Comparison of ENCODE assay signal across 9 mouse cellular contexts in the genomic region with DNA sequence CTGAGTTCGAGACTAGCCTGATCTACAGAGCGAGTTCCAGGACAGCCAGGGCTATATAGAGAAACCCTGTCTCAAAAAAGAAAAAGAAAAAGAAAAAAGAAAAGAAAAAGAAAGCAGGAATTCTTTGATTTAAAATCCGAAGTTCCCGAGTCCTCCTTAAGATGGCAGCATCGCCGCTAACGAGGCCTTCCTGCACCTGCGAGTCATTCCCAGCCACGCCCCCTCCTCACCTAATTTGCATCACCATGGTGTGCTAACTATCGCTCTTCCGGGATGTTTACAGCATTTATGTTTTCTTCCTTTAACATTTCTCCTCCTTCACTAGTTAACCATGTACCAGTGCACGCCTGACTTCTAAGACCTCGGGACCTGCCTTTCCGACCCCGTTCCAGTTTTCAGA. TPM values are rescaled to one million over a fixed set of nuclear protein-coding genes. Genes with fewer than 3 reads are reported as not detected.
DNase-seq lines count a peak whose midpoint lies in the region; ATAC-seq lines count a peak whose summit lies in the region.
"Had no signal": no experiment of that assay in that cellular context is flagged by ENCODE, and none has a peak within 500 bp of the region (broad histone marks: within the 10 kb centered on the region; RNA-seq: fewer than 3 reads in every experiment).

No protein-coding gene starts in this region.

- H3K9me3 ChIP-seq in neural tube, embryonic 11.5 days (ENCODE audit: control insufficient read depth, low read length), result no peaks in the 10 kb centered on the region
- no peaks in the 10 kb centered on the region for H3K9me3 ChIP-seq in forebrain, embryonic 15.5 days
- no peaks in the 10 kb centered on the region for H3K9me3 ChIP-seq in limb, embryonic 10.5 days (replicated peaks)
- H3K9me3 ChIP-seq in heart, embryonic 10.5 days, result no peaks in the 10 kb centered on the region
- H3K9me3 ChIP-seq: embryonic facial prominence, embryonic 12.5 days; liver, embryonic 13.5 days had no signal

- ATAC-seq in neural tube, embryonic 11.5 days (ENCODE audit: insufficient read depth, low FRiP score, low TSS enrichment), result no peak
- ATAC-seq in forebrain, embryonic 15.5 days (replicated peaks), result peak; percentile 63; the same call in 1 of the 2 replicates

- DNase-seq in neural tube, embryonic 11.5 days (ENCODE audit: low spot score), result peak; percentile 26
- no peak for DNase-seq in neural tube, embryonic 10.5 days (ENCODE audit: extremely low spot score, low spot score)
- DNase-seq in R1 (ENCODE audit: low read depth, low spot score), result peak; percentile 94
- DNase-seq in limb, embryonic 10.5 days (ENCODE audit: low spot score), result peak; percentile 54
- peak; percentile 45 for DNase-seq in retina, postnatal 1 day
- DNase-seq in heart, embryonic 10.5 days (ENCODE audit: low spot score), result no peak
- DNase-seq: liver, embryonic 13.5 days had no signal

- no peak overlapping the region for H3K4me2 ChIP-seq in neural tube, embryonic 11.5 days (ENCODE audit: low read depth)
- peak overlapping the region; percentile 17; the same call in 1 of the 2 replicates for H3K4me2 ChIP-seq in forebrain, embryonic 15.5 days (replicated peaks)
- H3K4me2 ChIP-seq: embryonic facial prominence, embryonic 12.5 days; liver, embryonic 13.5 days had no signal

- peaks cover 2% of the 10 kb centered on the region for H3K36me3 ChIP-seq in neural tube, embryonic 11.5 days (ENCODE audit: control insufficient read depth, insufficient read depth, low read length)
- H3K36me3 ChIP-seq in forebrain, embryonic 15.5 days, result peaks cover 24% of the 10 kb centered on the region
- H3K36me3 ChIP-seq in limb, embryonic 10.5 days, result peaks cover 69% of the 10 kb centered on the region
- H3K36me3 ChIP-seq in heart, embryonic 10.5 days, result peaks cover 68% of the 10 kb centered on the region

- no peak overlapping the region for H3K4me3 ChIP-seq in neural tube, embryonic 11.5 days (ENCODE audit: low read depth, low read length)
- H3K4me3 ChIP-seq in forebrain, embryonic 15.5 days, result no peak overlapping the region
- no peak overlapping the region for H3K4me3 ChIP-seq in limb, embryonic 10.5 days
- no peak overlapping the region for H3K4me3 ChIP-seq in heart, embryonic 10.5 days
- H3K4me3 ChIP-seq: embryonic facial prominence, embryonic 12.5 days; liver, embryonic 13.5 days had no signal

- H3K9ac ChIP-seq in neural tube, embryonic 11.5 days (ENCODE audit: low read length), result no peak overlapping the region
- no peak overlapping the region for H3K9ac ChIP-seq in forebrain, embryonic 15.5 days (replicated peaks)
- H3K9ac ChIP-seq: embryonic facial prominence, embryonic 12.5 days; liver, embryonic 13.5 days had no signal

- H3K27me3 ChIP-seq in neural tube, embryonic 11.5 days (ENCODE audit: control insufficient read depth, insufficient read depth, low read length), result no peaks in the 10 kb centered on the region
- H3K27me3 ChIP-seq in forebrain, embryonic 15.5 days, result no peaks in the 10 kb centered on the region
- H3K27me3 ChIP-seq in limb, embryonic 10.5 days (ENCODE audit: low read depth, poor library complexity, severe bottlenecking), result no peaks in the 10 kb centered on the region
- no peaks in the 10 kb centered on the region for H3K27me3 ChIP-seq in heart, embryonic 10.5 days (ENCODE audit: insufficient read depth, poor library complexity, severe bottlenecking)
- H3K27me3 ChIP-seq: embryonic facial prominence, embryonic 12.5 days; liver, embryonic 13.5 days had no signal

- WGBS in neural tube, embryonic 11.5 days, result 24% methylated on average over 15 of the region's 15 CpGs
- 18% methylated on average over 15 of the region's 15 CpGs for WGBS in forebrain, embryonic 15.5 days
- WGBS in limb, embryonic 10.5 days, result 30% methylated on average over 15 of the region's 15 CpGs
- 35% methylated on average over 15 of the region's 15 CpGs for WGBS in heart, embryonic 10.5 days

- H3K27ac ChIP-seq in neural tube, embryonic 11.5 days (ENCODE audit: low read depth, low read length), result no peak overlapping the region
- H3K27ac ChIP-seq in forebrain, embryonic 15.5 days (replicated peaks), result 0 out of 2 replicates have a peak overlapping the region, but pooled peaks have one; percentile 49
- H3K27ac ChIP-seq in limb, embryonic 10.5 days, result no peak overlapping the region
- no peak overlapping the region for H3K27ac ChIP-seq in heart, embryonic 10.5 days
- H3K27ac ChIP-seq: embryonic facial prominence, embryonic 12.5 days; liver, embryonic 13.5 days had no signal

- no peaks in the 10 kb centered on the region for H3K4me1 ChIP-seq in neural tube, embryonic 11.5 days (ENCODE audit: control insufficient read depth, insufficient read depth, low read length)
- H3K4me1 ChIP-seq in forebrain, embryonic 15.5 days, result peaks cover 5% of the 10 kb centered on the region; the same call in 1 of the 2 replicates
- no peaks in the 10 kb centered on the region for H3K4me1 ChIP-seq in limb, embryonic 10.5 days
- H3K4me1 ChIP-seq in heart, embryonic 10.5 days, result no peaks in the 10 kb centered on the region
- H3K4me1 ChIP-seq: embryonic facial prominence, embryonic 12.5 days had no signal

RNA-seq across cellular contexts. Expression of gene Ndufv3, which starts 9.4 kb away (rescaled TPM):
- 250 and 260 TPM in 2 replicates for polyA plus RNA-seq in neural tube, embryonic 11.5 days (2014; fragmentation: Nextera tagmentation; extraction: Ambion mirVana)
- 334 and 349 TPM in 2 replicates for polyA plus RNA-seq in forebrain, embryonic 15.5 days (2015; fragmentation: Nextera tagmentation; extraction: Ambion mirVana)
- polyA plus RNA-seq in limb, embryonic 10.5 days (2016; fragmentation: Nextera tagmentation; extraction: Ambion mirVana), result 201 and 213 TPM in 2 replicates
- polyA plus RNA-seq in heart, embryonic 10.5 days (2016; fragmentation: Nextera tagmentation; extraction: Ambion mirVana), result 392 and 480 TPM in 2 replicates

RNA-seq across cellular contexts. Expression of gene Wdr4, which starts 9.5 kb away (rescaled TPM):
- 40.1 and 42.5 TPM in 2 replicates for polyA plus RNA-seq in neural tube, embryonic 11.5 days (2014; fragmentation: Nextera tagmentation; extraction: Ambion mirVana)
- polyA plus RNA-seq in forebrain, embryonic 15.5 days (2015; fragmentation: Nextera tagmentation; extraction: Ambion mirVana), result 40.3 and 41.5 TPM in 2 replicates
- 69.5 and 73.2 TPM in 2 replicates for polyA plus RNA-seq in limb, embryonic 10.5 days (2016; fragmentation: Nextera tagmentation; extraction: Ambion mirVana)
- polyA plus RNA-seq in heart, embryonic 10.5 days (2016; fragmentation: Nextera tagmentation; extraction: Ambion mirVana), result 38.2 and 49.3 TPM in 2 replicates

RNA-seq across cellular contexts. Expression of gene Pknox1, which starts 35.2 kb away (rescaled TPM):
- polyA plus RNA-seq in neural tube, embryonic 11.5 days (2014; fragmentation: Nextera tagmentation; extraction: Ambion mirVana), result 46.4 and 52.4 TPM in 2 replicates
- 31.3 and 33.2 TPM in 2 replicates for polyA plus RNA-seq in forebrain, embryonic 15.5 days (2015; fragmentation: Nextera tagmentation; extraction: Ambion mirVana)
- polyA plus RNA-seq in limb, embryonic 10.5 days (2016; fragmentation: Nextera tagmentation; extraction: Ambion mirVana), result 37.6 and 40.2 TPM in 2 replicates
- 20.9 and 21.9 TPM in 2 replicates for polyA plus RNA-seq in heart, embryonic 10.5 days (2016; fragmentation: Nextera tagmentation; extraction: Ambion mirVana)

Comparison
In these comparisons a context has a peak if more than half of its experiments do, and no peak if none do; other contexts are left out.
1. DNase-seq: peak in neural tube, embryonic 11.5 days (single experiment), R1 (single experiment), limb, embryonic 10.5 days (single experiment) and retina, postnatal 1 day (single experiment); none in neural tube, embryonic 10.5 days (single experiment) and heart, embryonic 10.5 days (single experiment).